Mouse (Mus musculus): ENCODE data around the gene Hist1h3i. TPM values are rescaled to one million over a fixed set of nuclear protein-coding genes. Genes with fewer than 3 reads are reported as not detected.

Hist1h3i gene
- polyA plus RNA-seq (2012; rRNA removed) = 6.0 and 8.7 TPM in 2 replicates

GRCm38 (mm10) chr13:21783255-21783617 lies at the start of gene Hist1h3i:
Gene Hist1h3i, minus strand, starts transcription at chr13:21783370.

GRCm38 (mm10) chr13:21831418-21832394 lies 48.5 kb upstream of the Hist1h3i start, which contains the start of gene Hist1h4n:
Gene Hist1h4n, minus strand, starts transcription at chr13:21832196.

GRCm38 (mm10) chr13:21811539-21811938 lies 28.4 kb upstream of the Hist1h3i start, which contains the start of gene Hist1h4m:
Gene Hist1h4m, plus strand, starts transcription at chr13:21811746.

GRCm38 (mm10) chr13:21810073-21810472 lies 26.9 kb upstream of the Hist1h3i start, which contains the start of the genes Hist1h2bq and Hist1h2ao:
Gene Hist1h2bq, minus strand, starts transcription at chr13:21810197.
Gene Hist1h2ao, plus strand, starts transcription at chr13:21810465.

GRCm38 (mm10) chr13:21786899-21787629 lies 3.9 kb upstream of the Hist1h3i start, which contains the start of the genes Hist1h2an and Hist1h2bp:
Gene Hist1h2an, minus strand, starts transcription at chr13:21787218.
Gene Hist1h2bp, plus strand, starts transcription at chr13:21787461.

GRCm38 (mm10) chr13:21779767-21780731 lies 3.1 kb downstream of the Hist1h3i start, which contains the start of gene Hist1h1b:
Gene Hist1h1b, minus strand, starts transcription at chr13:21780625.

GRCm38 (mm10) chr13:21753524-21754285 lies 29.5 kb downstream of the Hist1h3i start, which contains the start of the genes Hist1h2ak and Hist1h2bn:
Gene Hist1h2ak, minus strand, starts transcription at chr13:21753827.
Gene Hist1h2bn, plus strand, starts transcription at chr13:21754123.

GRCm38 (mm10) chr13:21750159-21751017 lies 32.8 kb downstream of the Hist1h3i start, which contains the start of gene Hist1h4k:
Gene Hist1h4k, minus strand, starts transcription at chr13:21750505.

GRCm38 (mm10) chr13:21734906-21735767 lies 48.0 kb downstream of the Hist1h3i start, which contains the start of gene Hist1h4j:
Gene Hist1h4j, plus strand, starts transcription at chr13:21735064.

Other genes starting within 250 kb of the Hist1h3i start
- not detected in 2 replicates for gene Olfr1366, start 240.6 kb downstream of the Hist1h3i start, polyA plus RNA-seq (2012; rRNA removed)
- not detected in 2 replicates for gene Olfr1535, start 223.5 kb downstream of the Hist1h3i start, polyA plus RNA-seq (2012; rRNA removed)
- gene Olfr1364, start 201.6 kb downstream of the Hist1h3i start, polyA plus RNA-seq (2012; rRNA removed) = not detected in 2 replicates
- not detected in 2 replicates for gene Olfr1362, start 169.3 kb downstream of the Hist1h3i start, polyA plus RNA-seq (2012; rRNA removed)
- gene Olfr11, start 140.9 kb downstream of the Hist1h3i start, polyA plus RNA-seq (2012; rRNA removed) = not detected in 2 replicates
- not detected in 2 replicates for gene Olfr1361, start 120.0 kb downstream of the Hist1h3i start, polyA plus RNA-seq (2012; rRNA removed)
- not detected in 2 replicates for gene Olfr1360, start 106.0 kb downstream of the Hist1h3i start, polyA plus RNA-seq (2012; rRNA removed)
- not detected in 2 replicates for gene Olfr1359, start 85.3 kb downstream of the Hist1h3i start, polyA plus RNA-seq (2012; rRNA removed)
- 1.0 and 1.4 TPM in 2 replicates for gene Hist1h2bl, start 67.2 kb downstream of the Hist1h3i start, polyA plus RNA-seq (2012; rRNA removed)
- 3.4 and 7.2 TPM in 2 replicates for gene Hist1h2ai, start 66.9 kb downstream of the Hist1h3i start, polyA plus RNA-seq (2012; rRNA removed)
- 7.7 and 8.9 TPM in 2 replicates for gene Hist1h3h, start 65.7 kb downstream of the Hist1h3i start, polyA plus RNA-seq (2012; rRNA removed)
- 2.3 and 3.4 TPM in 2 replicates for gene Hist1h2bm, start 61.3 kb downstream of the Hist1h3i start, polyA plus RNA-seq (2012; rRNA removed)
- gene Hist1h4j, start 48.3 kb downstream of the Hist1h3i start, polyA plus RNA-seq (2012; rRNA removed) = 4.5 TPM in 2 replicates
- 5.4 and 10.0 TPM in 2 replicates for gene Hist1h4k, start 32.9 kb downstream of the Hist1h3i start, polyA plus RNA-seq (2012; rRNA removed)
- 4.8 and 5.9 TPM in 2 replicates for gene Hist1h2ak, start 29.5 kb downstream of the Hist1h3i start, polyA plus RNA-seq (2012; rRNA removed)
- 1.6 and 3.0 TPM in 2 replicates for gene Hist1h2bn, start 29.2 kb downstream of the Hist1h3i start, polyA plus RNA-seq (2012; rRNA removed)
- gene Hist1h1b, start 2.7 kb downstream of the Hist1h3i start, polyA plus RNA-seq (2012; rRNA removed) = 0.70 and 1.2 TPM in 2 replicates
- 1.2 and 1.3 TPM in 2 replicates for gene Hist1h2an, start 3.8 kb upstream of the Hist1h3i start, polyA plus RNA-seq (2012; rRNA removed)
- 0.28 and 0.64 TPM in 2 replicates for gene Hist1h2bp, start 4.1 kb upstream of the Hist1h3i start, polyA plus RNA-seq (2012; rRNA removed)
- 1.2 and 3.8 TPM in 2 replicates for gene Hist1h2bq, start 26.8 kb upstream of the Hist1h3i start, polyA plus RNA-seq (2012; rRNA removed)
- not detected in 2 replicates for gene Hist1h2ao, start 27.1 kb upstream of the Hist1h3i start, polyA plus RNA-seq (2012; rRNA removed)
- gene Hist1h4m, start 28.4 kb upstream of the Hist1h3i start, polyA plus RNA-seq (2012; rRNA removed) = not detected in 2 replicates
- 7.9 and 9.3 TPM in 2 replicates for gene Hist1h4n, start 48.8 kb upstream of the Hist1h3i start, polyA plus RNA-seq (2012; rRNA removed)
- gene Hist1h2ap, start 50.1 kb upstream of the Hist1h3i start, polyA plus RNA-seq (2012; rRNA removed) = 8.6 and 10.7 TPM in 2 replicates
- 1.7 and 2.6 TPM in 2 replicates for gene Hist1h2br, start 50.4 kb upstream of the Hist1h3i start, polyA plus RNA-seq (2012; rRNA removed)
- 12.3 and 13.4 TPM in 2 replicates for gene Zfp184, start 161.7 kb upstream of the Hist1h3i start, polyA plus RNA-seq (2012; rRNA removed)
- 0.03 and 0.04 TPM in 2 replicates for gene Pom121l2, start 197.8 kb upstream of the Hist1h3i start, polyA plus RNA-seq (2012; rRNA removed)
- not detected in 2 replicates for gene Prss16, start 226.4 kb upstream of the Hist1h3i start, polyA plus RNA-seq (2012; rRNA removed)